19 mouse cellular contexts compared by ENCODE assay signal in the genomic region with DNA sequence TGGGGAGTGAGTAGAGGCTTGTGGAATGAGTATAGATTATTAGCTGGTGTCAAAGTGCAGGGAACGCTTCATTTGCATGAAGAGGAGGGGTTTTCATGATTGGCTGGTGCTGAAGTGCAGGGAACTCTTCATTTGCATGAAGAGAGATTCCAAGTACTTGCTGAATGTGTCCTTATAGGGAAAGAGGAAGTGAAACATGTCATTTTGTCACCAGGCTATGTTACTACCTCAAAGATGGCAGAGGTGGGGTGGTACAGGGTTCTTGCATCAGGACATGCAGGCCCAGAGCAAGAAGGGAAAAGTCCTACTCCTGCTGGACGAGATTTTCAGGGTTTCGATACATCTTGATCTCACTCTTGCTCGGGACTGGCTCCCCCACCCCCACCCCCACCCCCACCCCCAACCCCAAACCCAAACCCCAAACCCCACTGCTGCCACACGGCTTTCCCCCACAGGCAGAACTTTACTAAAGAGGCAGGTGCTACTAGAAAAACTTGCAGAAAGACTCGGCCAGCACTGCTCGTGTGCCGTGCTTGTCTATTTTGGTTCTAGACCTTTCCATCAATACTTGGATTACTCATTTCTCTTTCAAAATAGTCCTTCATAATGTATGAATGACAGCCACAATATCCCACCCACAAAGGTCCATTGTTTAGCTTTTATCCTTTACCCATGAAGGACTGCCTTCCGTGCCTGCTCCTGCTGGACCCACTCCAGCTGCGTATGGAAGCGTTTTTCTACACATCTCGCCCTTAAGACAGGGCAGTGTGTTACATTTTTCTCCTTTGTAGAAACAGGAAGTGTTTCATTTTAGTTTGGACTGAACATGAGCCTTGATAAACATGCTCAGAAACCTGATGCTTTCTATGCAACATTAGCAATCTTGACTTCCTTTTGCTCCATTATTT.
A peak's percentile ranks its signal among the peaks of the same experiment; 100 is the strongest.
DNase-seq lines count a peak whose midpoint lies in the region; ATAC-seq and TF ChIP-seq lines count a peak whose summit lies in the region.
"Had no signal": no experiment of that assay in that cellular context is flagged by ENCODE, and none has a peak within 500 bp of the region (broad histone marks: within the 10 kb centered on the region; RNA-seq: fewer than 3 reads in every experiment).

No protein-coding gene starts in this region.

- no peak for TF ChIP-seq CTCF in heart, postnatal 0 days (IDR thresholded peaks at IDR 0.05; ENCODE audit: low read depth)

- H3K4me3 ChIP-seq in heart, postnatal 0 days (ENCODE audit: low read depth, low read length), result no peak overlapping the region
- H3K4me3 ChIP-seq: forebrain, embryonic 12.5 days; hindbrain, embryonic 10.5 days; layer of hippocampus, adult 2 months; midbrain, embryonic 15.5 days had no signal

- DNase-seq in heart, postnatal 0 days (ENCODE audit: low spot score), result no peak
- no peak for DNase-seq in heart, postnatal 25 days (ENCODE audit: low spot score)
- DNase-seq in A20 (ENCODE audit: low read depth, low spot score), result peak; percentile 13
- peak; percentile 3 for DNase-seq in MEL-GATA-1-ER (ENCODE audit: extremely low read depth, low read depth)
- DNase-seq in lung, postnatal 10 days, result peak; percentile 54
- DNase-seq: adrenal gland, postnatal 10 days; cerebellum, adult 18-20 months; gastrocnemius, postnatal 14 days; kidney, adult 9 months; left cerebral cortex, postnatal 4 days; thymus, adult 2 months had no signal

- no peak overlapping the region for H3K9ac ChIP-seq in heart, postnatal 0 days (replicated peaks; ENCODE audit: low read depth, low read length)
- H3K9ac ChIP-seq: forebrain, embryonic 12.5 days; midbrain, embryonic 15.5 days had no signal

- 75% methylated on average over 12 of the region's 12 CpGs for WGBS in heart, postnatal 0 days

- TF ChIP-seq EP300 in heart, postnatal 0 days (IDR thresholded peaks at IDR 0.05; ENCODE audit: low read depth), result no peak

- H3K36me3 ChIP-seq in heart, postnatal 0 days (replicated peaks; ENCODE audit: control insufficient read depth, insufficient read depth, low read length), result no peaks in the 10 kb centered on the region
- H3K36me3 ChIP-seq: forebrain, embryonic 12.5 days; G1E; hindbrain, embryonic 10.5 days; midbrain, embryonic 15.5 days had no signal

- no peaks in the 10 kb centered on the region for H3K27me3 ChIP-seq in heart, postnatal 0 days (ENCODE audit: control insufficient read depth, insufficient read depth, low read length)
- H3K27me3 ChIP-seq: forebrain, embryonic 12.5 days; midbrain, embryonic 15.5 days had no signal

- 0 out of 2 replicates have a peak, but pooled peaks cover 8% of the 10 kb centered on the region for H3K4me1 ChIP-seq in heart, postnatal 0 days (ENCODE audit: control insufficient read depth, insufficient read depth)
- H3K4me1 ChIP-seq: forebrain, embryonic 12.5 days; hindbrain, embryonic 10.5 days; midbrain, embryonic 15.5 days had no signal

- intact Hi-C loops in heart, postnatal 25 days (cut with DNase I), result no loop called here

- no peaks in the 10 kb centered on the region for H3K9me3 ChIP-seq in heart, postnatal 0 days (replicated peaks; ENCODE audit: control insufficient read depth, low read length)
- H3K9me3 ChIP-seq: forebrain, embryonic 12.5 days; G1E; hindbrain, embryonic 10.5 days; midbrain, embryonic 15.5 days had no signal

- no peak overlapping the region for H3K4me2 ChIP-seq in heart, postnatal 0 days (ENCODE audit: low read depth, low read length)
- H3K4me2 ChIP-seq: forebrain, embryonic 12.5 days; heart, embryonic 11.5 days; midbrain, embryonic 15.5 days had no signal

- peak overlapping the region; percentile 64 for H3K27ac ChIP-seq in heart, postnatal 0 days (ENCODE audit: low read depth)
- H3K27ac ChIP-seq: forebrain, embryonic 12.5 days; hindbrain, embryonic 10.5 days; layer of hippocampus, adult 2 months; midbrain, embryonic 15.5 days had no signal

- ATAC-seq in heart, postnatal 0 days (ENCODE audit: insufficient read depth, low read depth), result no peak
- ATAC-seq in CD4-positive, CD25-positive, alpha-beta regulatory T cell, adult 4 months, result no peak
- no peak for ATAC-seq in megakaryocyte, adult 5-6 weeks (ENCODE audit: poor library complexity, severe bottlenecking)
- ATAC-seq: midbrain, embryonic 15.5 days had no signal

Comparison
In these comparisons a context has a peak if more than half of its experiments do, and no peak if none do; other contexts are left out.
1. DNase-seq: peak in A20 (single experiment), MEL-GATA-1-ER (single experiment) and lung, postnatal 10 days (single experiment); none in heart, postnatal 0 days (single experiment) and heart, postnatal 25 days (single experiment).